Mouse (Mus musculus): ENCODE measurements at regions not wholly inside any gene's neighbourhood (a gene's known extent, or its start where the extent isn't known, plus 50 kb on each side); places are given as distances from the start of the nearest gene placed in this dataset.

DNA sequence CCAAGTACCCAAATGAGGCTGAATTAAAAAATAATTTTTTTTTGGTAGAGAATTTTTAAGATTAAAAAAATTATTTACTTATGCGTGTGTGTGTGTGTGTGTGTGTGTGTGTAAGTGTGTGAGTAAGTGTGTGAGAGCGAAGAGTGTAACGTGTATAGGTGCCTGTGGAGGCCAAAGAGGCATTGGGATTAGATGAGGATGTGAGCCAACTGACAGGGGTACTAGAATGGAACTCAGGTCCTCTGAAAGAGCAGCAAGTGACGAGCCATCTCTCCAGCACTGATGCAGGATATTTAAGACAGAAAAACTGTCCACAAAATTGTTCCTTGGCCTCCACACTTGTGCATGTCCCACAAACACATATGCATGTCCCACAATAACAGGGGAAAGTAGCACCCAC lies 121.0 kb downstream of the Qrsl1 start:
- TF ChIP-seq CTCF (IDR thresholded peaks at IDR 0.05; ENCODE audit: borderline replicate concordance, insufficient read depth, low read depth, low read length) = no peak
- no peak for TF ChIP-seq POLR2A (IDR thresholded peaks at IDR 0.05; ENCODE audit: borderline replicate concordance, insufficient read depth, low read length)
